8 mouse cellular contexts compared by ENCODE assay signal in genomic region chr7:138006971-138007370, GRCm38 (mm10).
DNase-seq lines count a peak whose midpoint lies in the region; ATAC-seq lines count a peak whose summit lies in the region.

No protein-coding gene starts in this region.

- peak; percentile 3 for DNase-seq in cerebellum, adult 11 months
- DNase-seq in lung, postnatal 10 days: peak; percentile 4
- no peak for DNase-seq in lung, postnatal 25 days (ENCODE audit: low spot score)
- DNase-seq in heart, adult 9 months (ENCODE audit: low spot score in 2 of 2): peak; percentile 50 to 70
- peak; percentile 5 to 17 for DNase-seq in right cerebral cortex, adult 2 months (ENCODE audit: low spot score in 2 of 2)
- no peak for DNase-seq in spleen, postnatal 10 days (ENCODE audit: low spot score in 2 of 2)
- DNase-seq in spleen, postnatal 36 days (ENCODE audit: low spot score in 2 of 2): no peak

- no peak for ATAC-seq in cerebellum, adult (ENCODE audit: insufficient number of reproducible peaks, low FRiP score, low TSS enrichment)

Comparison
In these comparisons a context has a peak if more than half of its experiments do, and no peak if none do; other contexts are left out.
1. DNase-seq: peak in cerebellum, adult 11 months (single experiment), lung, postnatal 10 days (single experiment), heart, adult 9 months (2 of 2) and right cerebral cortex, adult 2 months (2 of 2); none in lung, postnatal 25 days (single experiment), spleen, postnatal 10 days (0 of 2) and spleen, postnatal 36 days (0 of 2).